In the genomic region with DNA sequence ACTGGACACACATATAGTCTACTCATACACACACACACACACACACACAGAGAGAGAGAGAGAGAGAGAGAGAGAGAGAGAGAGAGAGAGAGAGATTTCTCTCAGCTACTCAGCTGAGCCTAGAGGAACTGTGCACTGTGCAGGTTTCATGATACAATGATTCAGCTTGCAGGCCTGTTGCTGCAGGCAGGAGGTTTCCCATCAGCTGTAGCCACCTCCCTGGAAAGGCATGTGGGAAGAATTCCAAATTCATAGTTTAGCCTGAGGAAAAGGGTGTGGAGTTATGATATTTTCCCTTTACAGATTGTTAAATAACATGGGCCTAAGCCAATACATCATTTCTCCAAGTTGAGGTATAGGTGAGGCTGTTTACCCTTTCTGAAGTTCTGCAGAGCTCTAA, we compare ENCODE assay signal across 32 mouse cellular contexts.
A peak's percentile ranks its signal among the peaks of the same experiment; 100 is the strongest.
DNase-seq lines count a peak whose midpoint lies in the region; ATAC-seq and TF ChIP-seq lines count a peak whose summit lies in the region.
"Had no signal": no experiment of that assay in that cellular context is flagged by ENCODE, and none has a peak within 500 bp of the region (broad histone marks: within the 10 kb centered on the region; RNA-seq: fewer than 3 reads in every experiment).

No protein-coding gene starts in this region.

- no peak for ATAC-seq in limb, embryonic 14.5 days (ENCODE audit: low FRiP score, low read depth)
- peak; percentile 49; the same call in 1 of the 2 replicates for ATAC-seq in stomach, postnatal 0 days (ENCODE audit: low FRiP score, low TSS enrichment)
- no peak for ATAC-seq in hindbrain, embryonic 14.5 days (ENCODE audit: low FRiP score)
- ATAC-seq in megakaryocyte progenitor cell, adult 5-6 weeks (replicated peaks; ENCODE audit: poor library complexity), result no peak
- ATAC-seq: forebrain, postnatal 0 days; inflammation-experienced regulatory T-cells, adult 6 months had no signal

- H3K27ac ChIP-seq in limb, embryonic 14.5 days (replicated peaks; ENCODE audit: low read depth, low read length), result no peak overlapping the region
- no peak overlapping the region for H3K27ac ChIP-seq in limb, embryonic 10.5 days
- H3K27ac ChIP-seq in embryonic fibroblast, embryonic 13.5 days (ENCODE audit: insufficient read depth, low read length), result peak overlapping the region; percentile 71
- H3K27ac ChIP-seq in stomach, postnatal 0 days (replicated peaks), result no peak overlapping the region
- H3K27ac ChIP-seq in hindbrain, embryonic 14.5 days, result no peak overlapping the region
- H3K27ac ChIP-seq: embryonic facial prominence, embryonic 13.5 days; forebrain, embryonic 12.5 days; hindbrain, embryonic 15.5 days; layer of hippocampus, adult 2 months; limb, embryonic 15.5 days; liver, embryonic 13.5 days had no signal

- no peaks in the 10 kb centered on the region for H3K36me3 ChIP-seq in limb, embryonic 14.5 days (ENCODE audit: control insufficient read depth, insufficient read depth, low read length)
- H3K36me3 ChIP-seq in limb, embryonic 10.5 days, result no peaks in the 10 kb centered on the region
- no peaks in the 10 kb centered on the region for H3K36me3 ChIP-seq in stomach, postnatal 0 days (ENCODE audit: control insufficient read depth, insufficient read depth, low read length)
- H3K36me3 ChIP-seq in hindbrain, embryonic 14.5 days (replicated peaks; ENCODE audit: control insufficient read depth, insufficient read depth), result no peaks in the 10 kb centered on the region
- H3K36me3 ChIP-seq: embryonic facial prominence, embryonic 13.5 days; forebrain, embryonic 12.5 days; G1E; hindbrain, embryonic 15.5 days; limb, embryonic 15.5 days; liver, embryonic 13.5 days had no signal

- H3K27me3 ChIP-seq in limb, embryonic 14.5 days (ENCODE audit: control insufficient read depth, insufficient read depth, low read length), result no peaks in the 10 kb centered on the region
- no peaks in the 10 kb centered on the region for H3K27me3 ChIP-seq in limb, embryonic 10.5 days (ENCODE audit: low read depth, poor library complexity, severe bottlenecking)
- no peaks in the 10 kb centered on the region for H3K27me3 ChIP-seq in stomach, postnatal 0 days (ENCODE audit: control insufficient read depth, insufficient read depth, low read length)
- no peaks in the 10 kb centered on the region for H3K27me3 ChIP-seq in hindbrain, embryonic 14.5 days (ENCODE audit: control insufficient read depth, insufficient read depth, low read length)
- H3K27me3 ChIP-seq: embryonic facial prominence, embryonic 13.5 days; forebrain, embryonic 12.5 days; hindbrain, embryonic 15.5 days; limb, embryonic 15.5 days; liver, embryonic 13.5 days had no signal

- no peaks in the 10 kb centered on the region for H3K9me3 ChIP-seq in limb, embryonic 14.5 days (ENCODE audit: control insufficient read depth, low read length)
- no peaks in the 10 kb centered on the region for H3K9me3 ChIP-seq in limb, embryonic 10.5 days (replicated peaks)
- no peaks in the 10 kb centered on the region for H3K9me3 ChIP-seq in stomach, postnatal 0 days (ENCODE audit: control insufficient read depth, low read length)
- no peaks in the 10 kb centered on the region for H3K9me3 ChIP-seq in hindbrain, embryonic 14.5 days (ENCODE audit: control insufficient read depth, low read length)
- H3K9me3 ChIP-seq: embryonic facial prominence, embryonic 13.5 days; forebrain, embryonic 12.5 days; G1E; hindbrain, embryonic 15.5 days; limb, embryonic 15.5 days; liver, embryonic 13.5 days had no signal

- no peak overlapping the region for H3K9ac ChIP-seq in limb, embryonic 14.5 days (ENCODE audit: low read depth, low read length, severe bottlenecking)
- H3K9ac ChIP-seq in stomach, postnatal 0 days (ENCODE audit: low read length), result no peak overlapping the region
- H3K9ac ChIP-seq in hindbrain, embryonic 14.5 days, result no peak overlapping the region
- H3K9ac ChIP-seq: embryonic facial prominence, embryonic 13.5 days; forebrain, embryonic 12.5 days; forebrain, postnatal 0 days; hindbrain, embryonic 15.5 days; limb, embryonic 15.5 days; liver, embryonic 13.5 days had no signal

- TF ChIP-seq CTCF in embryonic fibroblast, embryonic 13.5 days (IDR thresholded peaks at IDR 0.05; ENCODE audit: borderline replicate concordance, insufficient read depth, low read length), result no peak
- no peak for TF ChIP-seq CTCF in stomach, postnatal 0 days (IDR thresholded peaks at IDR 0.05; ENCODE audit: low read depth)

- no peak overlapping the region for H3K4me2 ChIP-seq in limb, embryonic 14.5 days (replicated peaks; ENCODE audit: low read depth, low read length, severe bottlenecking)
- no peak overlapping the region for H3K4me2 ChIP-seq in stomach, postnatal 0 days (replicated peaks; ENCODE audit: low read depth)
- H3K4me2 ChIP-seq in hindbrain, embryonic 14.5 days (replicated peaks), result no peak overlapping the region
- H3K4me2 ChIP-seq: embryonic facial prominence, embryonic 13.5 days; forebrain, embryonic 12.5 days; heart, embryonic 11.5 days; hindbrain, embryonic 15.5 days; limb, embryonic 15.5 days; liver, embryonic 13.5 days; midbrain, embryonic 11.5 days had no signal

- no peak for TF ChIP-seq POLR2A in limb, embryonic 14.5 days (IDR thresholded peaks at IDR 0.05; ENCODE audit: borderline replicate concordance, extremely low read depth, insufficient read depth, insufficient read length)
- no peak for TF ChIP-seq POLR2A in embryonic fibroblast, embryonic 13.5 days (IDR thresholded peaks at IDR 0.05; ENCODE audit: low read depth, low read length)

- peaks cover 10% of the 10 kb centered on the region for H3K4me1 ChIP-seq in limb, embryonic 14.5 days (ENCODE audit: control insufficient read depth, insufficient read depth, low read length)
- no peaks in the 10 kb centered on the region for H3K4me1 ChIP-seq in limb, embryonic 10.5 days
- peaks cover 8% of the 10 kb centered on the region; the same call in 1 of the 2 replicates for H3K4me1 ChIP-seq in embryonic fibroblast, embryonic 13.5 days (ENCODE audit: control insufficient read depth, insufficient read depth, low read length)
- no peaks in the 10 kb centered on the region for H3K4me1 ChIP-seq in stomach, postnatal 0 days (replicated peaks; ENCODE audit: control insufficient read depth, insufficient read depth)
- no peaks in the 10 kb centered on the region for H3K4me1 ChIP-seq in hindbrain, embryonic 14.5 days (replicated peaks; ENCODE audit: control insufficient read depth, insufficient read depth, low read length)
- H3K4me1 ChIP-seq: forebrain, embryonic 12.5 days; hindbrain, embryonic 15.5 days; liver, embryonic 13.5 days had no signal

- peak; percentile 75 for TF ChIP-seq EP300 in stomach, postnatal 0 days (optimal IDR thresholded peaks at IDR 0.05)

- no peak overlapping the region for H3K4me3 ChIP-seq in limb, embryonic 14.5 days (replicated peaks; ENCODE audit: low read length)
- no peak overlapping the region for H3K4me3 ChIP-seq in limb, embryonic 10.5 days
- H3K4me3 ChIP-seq in embryonic fibroblast, embryonic 13.5 days (ENCODE audit: insufficient read depth, low read length), result no peak overlapping the region
- H3K4me3 ChIP-seq in stomach, postnatal 0 days (ENCODE audit: low read depth, low read length), result no peak overlapping the region
- no peak overlapping the region for H3K4me3 ChIP-seq in hindbrain, embryonic 14.5 days (replicated peaks; ENCODE audit: low read length)
- H3K4me3 ChIP-seq: embryonic facial prominence, embryonic 13.5 days; forebrain, embryonic 12.5 days; hindbrain, embryonic 15.5 days; layer of hippocampus, adult 2 months; limb, embryonic 15.5 days; liver, embryonic 13.5 days had no signal

- peak; percentile 52 for DNase-seq in limb, embryonic 14.5 days (ENCODE audit: low spot score)
- no peak for DNase-seq in limb, embryonic 10.5 days (ENCODE audit: low spot score)
- DNase-seq in urinary bladder, postnatal 14 days (ENCODE audit: low spot score), result peak; percentile 5
- DNase-seq in urinary bladder, adult 18-20 months (ENCODE audit: low spot score in 2 of 2), result no peak
- no peak for DNase-seq in stomach, postnatal 0 days (ENCODE audit: low spot score)
- no peak for DNase-seq in hindbrain, embryonic 14.5 days (ENCODE audit: low spot score)
- DNase-seq: adrenal gland, postnatal 25 days; cerebellum, adult 11-12 months; cerebellum, adult 9-11 months; embryo, embryonic 11 days; forebrain, postnatal 0 days; gastrocnemius, postnatal 14 days; heart, adult 11 months; heart, postnatal 4 days; kidney, adult 11 months; kidney, postnatal 36 days; liver, embryonic 13.5 days; retina, postnatal 1 day; right cerebral cortex, postnatal 14 days; thymus, adult 2 months; thymus, postnatal 36 days had no signal

Comparison
In these comparisons a context has a peak if more than half of its experiments do, and no peak if none do; other contexts are left out.
1. DNase-seq: peak in limb, embryonic 14.5 days (single experiment) and urinary bladder, postnatal 14 days (single experiment); none in limb, embryonic 10.5 days (single experiment), urinary bladder, adult 18-20 months (0 of 2), stomach, postnatal 0 days (single experiment) and hindbrain, embryonic 14.5 days (single experiment).